Mouse (Mus musculus) limb, embryonic 15.5 days (tissue): Measurements from ENCODE around the gene Fam19a2. TPM values are rescaled to one million over a fixed set of nuclear protein-coding genes. Genes with fewer than 3 reads are reported as not detected.

Experiments
- ATAC-seq: fragments of 200-750 bp; cut with Nextera tagmentation; 2 replicates; pipeline ENCODE4 v1.8.0; 2017; ENCODE audit warnings: low read depth, moderate TSS enrichment; ENCODE audit not compliant: insufficient number of reproducible peaks, low FRiP score, low TSS enrichment
- H3K27ac ChIP-seq: fragments of 300-500 bp; sonication (generic); 2 replicates; pipeline ENCODE4 v1.5.1; 2015; ENCODE audit warnings: moderate library complexity, mild to moderate bottlenecking, inconsistent platforms
- H3K27me3 ChIP-seq: fragments of 300-500 bp; sonication (generic); 2 replicates; pipeline ENCODE4 v1.6.1; 2015; ENCODE audit warnings: inconsistent platforms
- H3K36me3 ChIP-seq: fragments of 300-500 bp; sonication (generic); 2 replicates; pipeline ENCODE4 v1.6.1; 2015; ENCODE audit warnings: inconsistent platforms
- H3K4me1 ChIP-seq: fragments of 300-500 bp; sonication (generic); 2 replicates; pipeline ENCODE4 v1.6.1; 2015; ENCODE audit warnings: inconsistent platforms
- H3K4me2 ChIP-seq: fragments of 300-500 bp; sonication (generic); 2 replicates; pipeline ENCODE4 v1.6.1; 2015; ENCODE audit warnings: mild to moderate bottlenecking, inconsistent platforms
- H3K4me3 ChIP-seq: fragments of 300-500 bp; sonication (generic); 2 replicates; pipeline ENCODE4 v1.5.1; 2015; ENCODE audit warnings: mild to moderate bottlenecking, inconsistent platforms
- H3K9ac ChIP-seq: fragments of 300-500 bp; sonication (generic); 2 replicates; pipeline ENCODE4 v1.6.1; 2015; ENCODE audit warnings: inconsistent platforms
- H3K9me3 ChIP-seq: fragments of 300-500 bp; sonication (generic); 2 replicates; pipeline ENCODE4 v1.6.1; 2016; ENCODE audit warnings: inconsistent platforms
- WGBS: fragments of 180-500 bp; shearing (Covaris S2); methylation state at CpG from one replicate; pipeline ENCODE4 v1.1.7; 2015; 5-methylcytosine and 5-hydroxymethylcytosine counted together
- polyA plus RNA-seq: library from polyadenylated mRNA; unstranded; fragments of >200 nt; fragmentation: Nextera tagmentation; extraction: Ambion mirVana; gene quantifications from 2 replicates; pipeline ENCODE4 v1.2.1, GENCODE M21; 2015

Gene Fam19a2
- polyA plus RNA-seq, 1 experiment from 2014 or later, result 2.9 TPM

DNA sequence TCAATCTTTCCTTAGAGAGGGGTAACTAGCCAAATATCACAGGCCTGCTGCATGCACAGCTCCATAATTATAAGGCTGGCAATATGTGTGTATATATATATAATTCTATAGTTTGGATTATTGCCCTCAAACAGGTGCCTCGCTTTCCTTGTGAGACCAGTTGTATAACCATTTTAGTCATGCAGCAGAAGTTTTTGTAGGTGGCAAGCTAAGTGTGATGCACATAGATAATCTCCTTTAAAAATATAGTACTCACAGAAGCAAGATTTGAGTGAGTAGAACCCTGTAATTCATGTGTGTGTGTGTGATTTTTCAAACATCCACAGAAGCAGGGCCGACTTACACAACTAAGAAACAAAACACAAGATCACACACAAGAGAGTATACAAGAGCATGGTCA lies 525.6 kb downstream of the Fam19a2 start:
- Histone ChIP-seq H3K4me1 (no peaks in the 10 kb centered on the region), H3K27ac (no peak overlapping the region), H3K9ac (no peak overlapping the region), H3K36me3 (no peaks in the 10 kb centered on the region), H3K4me3 (no peak overlapping the region), H3K27me3 (no peaks in the 10 kb centered on the region), H3K4me2 (no peak overlapping the region), H3K9me3 (no peaks in the 10 kb centered on the region)
- 88% methylated on average over 2 of the region's 2 CpGs for WGBS
- ATAC-seq, result no peak

Other genes with a start within 250 kb of the Fam19a2 start
- 24.5 and 29.9 TPM in 2 replicates for gene Mon2, start 187.5 kb upstream of the Fam19a2 start, polyA plus RNA-seq
- gene Usp15, start 67.0 kb upstream of the Fam19a2 start, polyA plus RNA-seq, result 63.3 and 63.9 TPM in 2 replicates